Mouse (Mus musculus) gastrocnemius, postnatal 36 days (tissue): ENCODE measurements around the gene Trak1. TPM values are rescaled to one million over a fixed set of nuclear protein-coding genes. Genes with fewer than 3 reads are reported as not detected.

Experiments used
- DNase-seq, 2 experiments: peaks; one replicate each; pipeline ENCODE4 v3.0.0; 2022
- intact Hi-C: fragments of 180-260 bp; cut with DNase I; formaldehyde crosslinking; loops from one replicate; pipeline ENCODE4 v1.15.1; 2025
- total RNA-seq, 2 experiments: library from RNA; stranded (reverse); gene quantifications; 2 replicates each; pipeline ENCODE4 v1.2.3; 2021

Gene Trak1
- total RNA-seq, 2 experiments from 2014 or later: 182 to 188 TPM

DNA sequence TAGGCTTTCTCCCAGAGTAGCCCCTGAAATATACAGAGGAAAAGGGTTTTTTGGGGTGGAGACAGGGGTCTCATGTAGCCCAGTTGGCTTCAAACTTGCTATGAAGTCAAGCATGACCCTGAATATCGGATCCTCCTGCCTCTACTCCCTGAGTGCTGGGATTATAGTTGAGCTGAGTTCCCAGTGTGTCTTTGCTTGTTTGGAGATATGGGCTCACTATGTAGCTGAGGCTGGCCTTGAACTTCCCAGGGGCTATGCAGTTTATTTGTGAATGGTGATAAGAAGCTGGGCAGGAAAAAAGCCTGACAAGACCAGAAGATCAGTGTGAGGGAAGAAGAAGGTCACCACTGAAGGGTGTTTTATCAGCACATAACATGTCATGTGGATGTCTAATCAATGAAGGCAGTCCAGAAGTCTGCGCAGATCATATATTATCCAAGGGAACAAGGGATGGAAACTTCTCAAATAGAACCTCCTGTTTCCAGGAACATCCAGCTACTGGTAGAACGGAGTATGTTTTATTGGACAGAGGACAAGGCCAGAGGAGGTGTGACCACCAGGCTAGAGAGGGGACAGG lies 10.9 kb upstream of the Trak1 start:
- no peak for DNase-seq
- intact Hi-C loops: no loop called here

GRCm38 (mm10) chr9:121291275-121291674 lies 6.0 kb upstream of the Trak1 start:
- DNase-seq: no peak
- intact Hi-C loops: no loop called here

GRCm38 (mm10) chr9:121293187-121293586 lies 4.1 kb upstream of the Trak1 start:
- intact Hi-C loops: no loop called here
- DNase-seq: no peak

DNA sequence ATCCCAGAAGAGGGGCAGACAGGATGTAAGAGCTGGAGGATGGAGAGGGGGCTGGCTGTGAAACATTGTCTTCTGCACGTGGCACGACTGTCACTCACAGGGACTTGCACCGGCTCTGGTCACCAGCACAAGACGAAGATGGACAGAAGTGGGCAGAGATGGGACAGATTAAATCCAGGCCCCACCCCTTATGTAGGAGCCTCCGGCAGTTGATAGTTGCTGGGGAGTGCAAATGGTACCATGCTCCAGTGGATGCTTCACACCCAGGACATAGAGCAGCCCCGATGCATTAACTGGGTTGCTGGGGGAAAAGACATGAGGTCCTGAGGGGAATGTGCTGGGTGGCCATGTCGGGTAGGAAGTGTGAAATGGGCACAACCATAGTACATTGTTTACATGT lies 2.1 kb upstream of the Trak1 start:
- DNase-seq: no peak
- intact Hi-C loops: loop anchor here (5.0 kb wide), 2 partner anchors 57 to 77 kb away; no protein-coding TSS in a partner anchor

DNA sequence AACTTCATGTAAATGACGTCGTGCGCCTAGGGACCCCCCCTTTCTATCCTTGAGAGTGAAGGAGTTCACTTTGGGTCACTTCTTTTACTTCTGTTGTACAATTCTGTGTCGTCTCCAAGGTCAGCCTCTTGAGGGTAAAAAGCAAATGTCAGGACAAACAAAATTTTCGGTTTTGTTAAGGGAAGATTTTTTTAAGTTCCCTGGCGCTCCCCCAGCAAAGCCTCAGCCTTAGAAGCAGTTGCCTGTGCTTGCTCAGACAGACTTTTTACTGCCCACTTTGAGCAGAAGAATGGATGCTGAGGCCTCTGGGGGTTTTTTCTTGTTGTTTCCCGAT lies 730 bp downstream of the Trak1 start:
- intact Hi-C loops: loop anchor here (5.0 kb wide), 2 partner anchors 54 to 74 kb away; no protein-coding TSS in a partner anchor
- no peak for DNase-seq

DNA sequence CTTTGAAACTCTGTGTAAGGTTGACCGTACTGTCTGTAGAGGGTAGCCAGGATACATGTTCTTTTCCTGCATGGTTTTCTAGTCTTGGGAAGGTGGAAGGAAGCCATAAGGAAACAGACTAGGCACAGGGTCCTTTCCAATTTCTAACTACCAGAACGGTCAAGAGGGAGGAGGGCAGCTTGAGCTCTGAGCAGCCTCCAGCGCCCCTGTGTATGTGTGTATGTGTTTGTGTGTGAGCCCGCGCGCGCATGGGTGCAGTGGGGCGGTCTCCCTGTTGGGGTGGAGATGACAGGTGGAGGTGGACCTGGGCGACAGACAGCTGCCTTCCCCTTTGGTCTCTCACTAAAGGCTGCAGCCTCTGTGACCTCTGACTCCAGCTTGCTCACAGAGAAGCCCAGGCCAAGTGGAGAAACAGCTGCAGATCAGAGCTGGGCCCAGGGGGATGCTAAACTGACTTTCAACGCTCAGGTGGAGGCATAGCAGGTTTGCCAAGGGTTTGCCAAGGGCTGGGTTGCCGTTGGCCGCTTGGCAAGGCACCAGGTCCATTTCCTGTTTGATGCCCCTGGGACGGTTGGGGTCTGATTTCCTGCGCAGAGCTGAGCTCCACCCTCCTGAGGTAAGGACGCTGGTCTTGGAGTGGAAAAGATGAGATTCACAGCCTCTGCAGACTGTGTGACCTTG lies 1.2 kb downstream of the Trak1 start:
- peak; percentile 51 to 54 for DNase-seq
- intact Hi-C loops: loop anchor here (5.0 kb wide), 2 partner anchors 54 to 74 kb away; no protein-coding TSS in a partner anchor

DNA sequence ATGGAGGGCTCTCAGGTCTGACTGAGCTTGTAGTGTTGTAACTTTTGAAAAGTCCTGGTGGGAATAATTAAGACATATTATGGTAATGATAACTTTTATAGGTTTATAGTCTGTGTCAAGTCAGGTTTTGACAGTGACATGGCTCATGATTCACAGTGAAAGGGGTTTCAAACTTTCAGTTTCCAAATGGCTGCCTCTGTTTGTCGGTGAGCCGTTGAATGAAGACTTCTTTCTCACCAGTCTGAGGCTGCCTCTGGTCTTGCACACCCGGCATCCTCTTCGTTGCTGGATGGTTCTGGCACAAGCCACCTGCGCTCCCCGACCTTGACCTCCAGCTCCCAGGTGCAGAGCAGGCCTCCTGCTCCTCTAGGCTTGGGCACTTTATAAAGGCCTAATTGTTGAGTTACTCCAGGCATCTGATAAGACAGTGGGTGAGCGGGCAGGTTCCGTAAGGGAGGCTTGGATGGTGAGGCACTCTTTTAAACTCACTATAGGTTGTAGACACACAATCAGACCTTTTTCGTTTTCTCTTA lies 2.0 kb downstream of the Trak1 start:
- intact Hi-C loops: loop anchor here (5.0 kb wide), 2 partner anchors 53 to 73 kb away; no protein-coding TSS in a partner anchor
- no peak for DNase-seq

- intact Hi-C loops: loop anchor here (5.0 kb wide), 2 partner anchors 52 to 72 kb away; no protein-coding TSS in a partner anchor
- DNase-seq: no peak
Measured at GRCm38 (mm10) chr9:121299976-121300570, 2.8 kb downstream of the Trak1 start.

DNA sequence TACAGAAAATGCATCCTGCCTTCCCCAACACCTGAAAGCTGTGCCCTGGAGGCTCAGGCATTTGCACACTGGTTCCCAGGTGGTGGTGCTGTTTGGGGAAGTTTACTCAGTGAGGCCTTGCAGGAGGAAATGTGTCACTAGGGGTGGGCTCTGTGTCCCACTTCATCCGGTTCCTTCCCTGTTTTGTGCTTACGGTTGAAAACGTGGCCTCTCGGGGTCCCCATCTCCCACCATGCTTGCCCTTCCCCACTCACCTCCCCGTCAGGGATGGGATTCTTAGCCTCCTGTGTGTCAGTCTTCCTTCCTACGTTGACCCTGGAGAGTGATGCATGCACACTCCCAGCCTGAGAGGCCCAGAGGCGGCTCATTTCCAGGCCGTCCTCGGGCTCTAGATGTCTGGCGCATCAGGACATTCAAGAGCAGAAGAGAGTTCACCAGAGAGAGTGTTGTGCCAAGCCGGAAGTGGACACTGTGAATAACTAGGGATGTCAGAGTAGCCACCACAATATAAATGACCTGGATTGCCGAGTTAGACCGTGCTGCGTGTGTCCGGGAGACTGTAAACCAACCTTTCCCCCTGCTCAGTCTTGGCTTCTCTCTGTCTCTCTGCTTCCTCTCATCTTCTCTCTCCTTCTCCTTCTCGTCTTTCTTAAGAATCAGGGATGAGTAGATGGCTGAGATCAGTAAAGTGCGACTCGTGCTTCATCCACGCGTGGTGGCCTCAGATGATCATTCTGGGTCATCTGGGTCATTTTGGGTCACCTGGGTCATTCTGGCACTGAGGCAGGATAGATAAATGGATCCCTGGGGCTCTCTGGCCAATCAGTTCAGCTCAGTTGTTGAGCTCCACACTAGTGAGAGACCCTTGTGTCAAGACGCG lies 4.0 kb downstream of the Trak1 start:
- peak in 1 of 2 experiments; percentile 43 for DNase-seq
- intact Hi-C loops: no loop called here

GRCm38 (mm10) chr9:121302543-121302942 lies 5.2 kb downstream of the Trak1 start:
- intact Hi-C loops: no loop called here
- DNase-seq: no peak

DNA sequence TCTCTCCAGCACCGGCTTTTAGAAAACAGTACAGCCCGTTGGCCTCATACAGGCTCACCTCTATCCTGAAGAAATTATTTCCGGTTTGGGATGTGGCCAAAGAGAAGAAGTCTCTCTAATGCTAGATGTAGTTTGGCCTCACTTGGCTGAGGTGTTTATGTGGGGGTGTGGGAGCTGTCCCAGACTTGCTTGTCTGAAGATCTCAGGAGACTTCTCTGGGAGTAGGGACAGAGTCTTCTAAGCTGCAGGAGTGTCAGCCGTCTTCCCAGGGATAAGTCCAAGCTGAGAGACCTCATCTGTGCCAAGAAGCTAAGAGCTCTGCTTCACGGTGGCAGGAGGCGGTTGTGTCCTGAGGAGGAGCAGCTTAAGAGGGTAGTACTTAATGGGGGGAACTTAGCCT lies 5.8 kb downstream of the Trak1 start:
- intact Hi-C loops: no loop called here
- DNase-seq: no peak

- intact Hi-C loops: no loop called here
- no peak for DNase-seq
Measured at GRCm38 (mm10) chr9:121303748-121304147, 6.4 kb downstream of the Trak1 start.

DNA sequence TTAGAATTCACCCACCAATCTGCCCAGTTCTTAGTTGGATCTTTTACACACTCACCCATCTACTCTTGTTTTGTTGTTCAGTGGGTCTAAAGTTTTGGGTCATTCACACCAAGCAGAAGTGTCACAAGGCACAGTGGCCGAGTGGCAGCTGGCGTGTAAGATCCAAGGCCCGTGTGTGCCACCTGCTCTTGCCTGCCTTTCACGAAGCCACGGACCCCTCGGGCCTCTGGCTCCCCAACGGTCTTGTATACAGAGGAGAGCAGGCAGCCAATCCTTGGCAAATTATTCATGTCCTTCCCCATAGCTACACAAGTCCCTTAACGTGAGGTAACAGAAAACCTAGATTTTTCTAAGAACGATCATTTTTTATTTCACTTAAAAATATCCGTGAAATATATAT lies 7.2 kb downstream of the Trak1 start:
- DNase-seq: no peak
- intact Hi-C loops: no loop called here

- intact Hi-C loops: no loop called here
- no peak for DNase-seq
Measured at GRCm38 (mm10) chr9:121305456-121305855, 8.2 kb downstream of the Trak1 start.

- intact Hi-C loops: no loop called here
- peak in 1 of 2 experiments; percentile 9 for DNase-seq
Measured at GRCm38 (mm10) chr9:121309287-121309686, 12.0 kb downstream of the Trak1 start.

GRCm38 (mm10) chr9:121310501-121310900 lies 13.2 kb downstream of the Trak1 start:
- intact Hi-C loops: loop anchor here (5.0 kb wide), 1 partner anchor 37 kb away; no protein-coding TSS in a partner anchor
- DNase-seq: peak in 1 of 2 experiments; percentile 9

DNA sequence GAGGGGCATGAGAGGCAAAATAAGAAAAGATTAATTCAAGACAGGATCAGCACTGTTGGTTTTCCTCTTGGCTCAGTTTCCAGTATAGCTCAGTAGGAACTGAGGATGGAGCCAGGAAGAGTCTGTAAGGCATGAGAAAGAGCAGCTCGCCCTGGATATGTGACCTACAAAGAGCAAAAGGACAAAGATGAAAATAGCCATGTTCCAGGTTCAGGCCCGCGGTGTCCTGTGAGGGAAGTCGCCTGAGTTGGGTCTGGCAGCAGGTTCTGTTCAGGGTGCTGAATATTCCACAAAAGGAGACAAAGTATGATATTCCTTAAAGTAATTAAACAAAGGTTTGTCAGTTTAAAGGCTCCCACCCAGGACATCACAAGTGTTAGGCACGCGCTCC lies 14.5 kb downstream of the Trak1 start:
- intact Hi-C loops: loop anchor here (5.0 kb wide), 1 partner anchor 35 kb away; no protein-coding TSS in a partner anchor
- DNase-seq: peak in 1 of 2 experiments; percentile 14

GRCm38 (mm10) chr9:121312237-121312891 lies 15.1 kb downstream of the Trak1 start:
- intact Hi-C loops: loop anchor here (5.0 kb wide), 1 partner anchor 35 kb away; no protein-coding TSS in a partner anchor
- peak in 1 of 2 experiments; percentile 9 for DNase-seq

GRCm38 (mm10) chr9:121313656-121314374 lies 16.5 kb downstream of the Trak1 start:
- DNase-seq: peak; percentile 71 to 89
- intact Hi-C loops: loop anchor here (5.0 kb wide), 1 partner anchor 33 kb away; no protein-coding TSS in a partner anchor
